Mouse (Mus musculus): ENCODE results near the gene Dyrk3.

Dyrk3 gene

GRCm38 (mm10) chr1:131107575-131108308 is 30.4 kb downstream of the Dyrk3 start:
- DNase-seq: peak; percentile 57

DNA sequence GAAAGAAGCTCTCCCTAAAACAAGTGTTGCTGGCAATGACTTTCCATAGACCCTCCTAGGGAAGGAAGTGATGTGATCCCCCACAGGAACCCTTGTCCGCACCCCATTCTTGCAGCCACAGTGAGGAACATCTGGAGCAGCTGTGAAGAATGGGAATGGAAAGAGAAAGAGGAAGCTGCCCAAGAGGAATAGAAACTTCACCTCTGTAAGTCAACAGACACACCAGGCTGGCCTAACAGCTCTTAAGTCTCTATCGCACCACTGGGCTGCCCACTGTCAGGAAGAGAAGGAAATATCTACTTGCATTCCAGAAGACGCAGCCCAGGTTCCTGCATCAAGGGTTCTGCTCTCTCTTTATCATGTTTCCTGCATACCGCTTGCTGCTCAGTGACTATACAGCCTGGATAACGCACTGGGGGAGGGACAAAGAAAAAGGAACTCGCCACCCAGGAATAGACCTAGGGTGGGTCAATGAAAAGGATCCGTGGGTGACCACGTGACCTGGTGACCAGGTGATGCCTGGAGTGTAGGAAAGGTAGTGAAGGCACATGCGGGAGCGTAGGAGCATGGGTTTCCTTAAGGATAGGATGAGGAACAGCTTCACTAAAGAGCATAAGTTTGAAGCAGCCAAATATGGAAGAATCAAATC is 34.2 kb downstream of the Dyrk3 start:
- DNase-seq: no peak

DNA sequence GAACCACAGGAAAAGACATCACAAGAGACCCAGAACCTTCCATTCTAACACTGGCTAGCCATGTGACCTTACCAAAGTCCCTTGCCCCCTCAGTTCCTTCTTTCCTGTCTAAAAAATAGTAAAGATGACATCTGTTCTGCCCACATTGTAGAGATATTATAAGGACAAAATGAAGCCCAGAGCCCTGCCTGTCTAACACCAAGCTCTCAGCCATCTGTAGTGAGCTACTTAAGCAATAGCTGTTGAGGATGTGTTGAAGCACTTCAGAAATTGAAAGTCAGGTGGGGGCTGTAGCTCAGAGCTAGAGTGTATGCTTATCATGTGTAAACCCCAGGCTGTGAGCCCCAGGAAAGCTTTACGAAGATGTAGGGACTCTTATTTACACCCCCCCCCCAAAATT is 37.3 kb downstream of the Dyrk3 start:
- DNase-seq: no peak

DNA sequence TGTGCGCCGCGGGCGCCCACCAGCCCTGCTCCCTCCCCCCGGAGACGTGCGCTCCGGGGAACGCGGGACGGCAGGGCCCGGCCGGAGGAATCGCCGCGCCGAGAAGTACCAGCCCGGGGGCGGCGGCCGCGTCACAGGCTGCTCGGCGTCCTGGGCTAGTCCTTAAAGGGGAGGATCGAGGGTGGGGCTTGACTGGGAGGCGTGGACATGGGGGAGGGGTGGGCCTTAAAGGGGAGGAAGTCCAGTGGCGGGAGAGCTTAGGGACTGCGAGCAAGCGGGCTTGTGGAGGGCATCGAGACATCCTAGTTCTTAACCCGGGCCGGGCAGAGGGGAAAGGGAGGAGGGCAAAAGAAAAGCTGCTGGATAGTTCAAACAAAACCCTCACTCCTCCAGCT is 40.4 kb downstream of the Dyrk3 start, which contains the start of gene Mapkapk2:
Gene Mapkapk2, minus strand, starts transcription at position 127 of the 395 bp plus-strand sequence.
- DNase-seq: peak; percentile 95

GRCm38 (mm10) chr1:131096803-131097699 is 41.1 kb downstream of the Dyrk3 start:
- peak; percentile 69 for DNase-seq

- no peak for DNase-seq
Measured at GRCm38 (mm10) chr1:131096132-131096695, 41.9 kb downstream of the Dyrk3 start.

DNA sequence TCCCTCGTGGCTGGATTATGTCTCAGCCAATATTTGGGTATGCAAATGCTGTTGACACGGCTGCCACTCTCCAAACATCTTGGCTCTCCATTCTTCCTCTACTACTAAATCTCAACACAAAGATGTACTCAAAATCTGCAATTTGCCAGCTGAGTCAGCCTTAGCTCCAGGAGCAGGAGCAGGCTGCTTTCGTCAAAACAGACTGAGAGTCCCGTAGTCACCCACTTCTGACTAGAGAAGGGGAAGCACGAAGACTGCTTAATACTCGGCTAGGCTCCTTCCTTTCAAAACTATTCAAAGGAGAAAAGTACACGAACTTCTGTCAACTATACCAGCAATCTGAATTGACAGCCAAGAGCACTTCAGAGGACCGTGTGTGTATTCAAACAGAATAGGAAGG is 42.6 kb downstream of the Dyrk3 start:
- DNase-seq: no peak

- no peak for DNase-seq
Measured at GRCm38 (mm10) chr1:131093889-131094288, 44.3 kb downstream of the Dyrk3 start.

DNA sequence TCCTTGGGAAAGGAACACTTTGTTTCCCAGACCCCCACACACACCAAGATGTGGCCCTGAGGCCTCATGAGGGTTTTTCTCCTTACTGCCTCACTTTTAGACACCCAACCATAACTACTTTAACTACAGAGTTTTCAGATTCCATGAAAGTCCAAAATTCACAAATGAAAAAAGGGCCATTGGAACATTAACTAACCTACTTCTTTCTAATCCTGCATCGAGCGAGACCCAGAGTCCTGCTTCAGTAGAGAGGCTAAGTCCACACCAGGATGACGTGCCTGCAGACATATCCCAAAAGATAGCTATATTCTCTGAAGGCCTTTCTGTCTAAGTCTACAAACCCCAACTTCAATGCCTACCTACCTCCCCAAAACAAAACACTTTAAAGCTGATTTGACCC is 45.3 kb downstream of the Dyrk3 start:
- DNase-seq: no peak

- no peak for DNase-seq
Measured at GRCm38 (mm10) chr1:131092173-131092572, 46.0 kb downstream of the Dyrk3 start.

DNA sequence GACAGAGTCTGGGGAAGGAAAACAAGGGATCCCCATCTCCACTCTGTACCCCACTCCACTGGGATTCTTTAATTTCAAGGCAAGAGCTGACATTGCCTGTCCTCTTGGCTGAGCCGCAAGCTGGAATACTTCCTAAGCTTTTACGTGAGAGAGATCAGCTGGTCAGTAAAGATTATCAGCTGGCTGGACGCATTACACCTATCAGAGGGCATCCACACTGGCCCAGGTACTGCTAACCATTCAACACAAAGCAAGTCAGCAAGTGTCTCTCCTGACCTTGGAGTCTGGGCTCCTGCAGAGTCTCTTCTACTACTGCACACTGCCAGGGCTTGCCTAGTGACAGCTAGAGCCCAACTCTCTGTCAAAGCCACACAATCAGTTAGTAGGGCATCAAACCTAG is 46.7 kb downstream of the Dyrk3 start:
- DNase-seq: no peak

DNA sequence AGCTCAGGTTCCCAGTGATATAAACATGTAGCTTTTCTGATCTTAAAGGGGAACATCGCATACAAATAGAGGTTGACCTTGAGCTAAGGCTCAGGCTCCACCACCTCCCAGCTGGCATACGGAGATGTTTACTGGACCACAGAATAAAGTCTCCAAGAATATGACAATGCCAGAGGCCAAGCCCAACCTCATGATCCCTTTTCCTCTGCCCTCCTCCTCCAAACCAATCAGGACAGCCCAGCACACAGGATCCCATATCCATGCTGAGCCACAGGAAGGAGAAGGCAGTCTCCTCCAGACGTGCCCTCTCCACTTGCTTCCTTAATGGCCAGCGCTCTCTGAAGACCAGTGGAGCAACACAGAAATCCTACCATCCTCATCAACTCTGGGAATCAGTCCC is 47.3 kb downstream of the Dyrk3 start:
- no peak for DNase-seq

DNA sequence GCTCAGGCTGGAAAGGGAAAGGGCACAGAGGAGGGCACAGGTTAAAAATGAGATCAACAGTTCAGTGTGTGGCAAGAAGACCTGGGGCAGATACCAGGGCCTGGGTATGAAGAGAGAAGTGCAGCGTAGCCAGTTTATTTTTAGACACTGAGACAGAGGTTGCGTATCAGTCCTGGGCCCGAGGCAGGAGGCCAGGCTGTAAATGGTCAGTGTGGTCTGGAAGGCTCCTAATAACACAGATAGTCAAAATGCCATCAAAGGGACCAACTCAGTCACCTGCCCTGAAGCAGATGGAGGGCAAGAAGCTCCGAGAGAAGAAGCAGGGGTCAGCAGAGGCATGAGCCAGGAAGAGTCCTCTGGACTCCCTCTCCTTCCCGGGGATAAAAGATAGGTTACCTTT is 47.9 kb downstream of the Dyrk3 start:
- DNase-seq: no peak

GRCm38 (mm10) chr1:131089525-131090127 is 48.5 kb downstream of the Dyrk3 start:
- DNase-seq: no peak

DNA sequence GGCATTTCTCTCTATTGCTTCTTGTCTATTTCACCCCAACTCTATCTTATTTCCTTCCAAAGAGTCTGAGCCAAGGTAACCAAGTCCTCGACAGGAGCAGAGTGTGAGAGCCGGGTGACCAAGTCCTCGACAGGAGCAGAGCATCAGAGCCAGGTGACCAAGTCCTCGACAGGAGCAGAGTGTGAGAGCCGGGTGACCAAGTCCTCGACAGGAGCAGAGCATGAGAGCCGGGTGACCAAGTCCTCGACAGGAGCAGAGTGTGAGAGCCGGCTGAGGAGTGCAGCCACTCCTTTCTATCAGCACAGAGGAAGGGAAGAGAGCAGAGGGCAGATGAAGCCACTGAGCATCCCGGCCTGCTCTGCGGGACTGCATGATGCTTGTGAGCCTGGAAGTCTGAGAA is 49.6 kb downstream of the Dyrk3 start:
- no peak for DNase-seq

DNA sequence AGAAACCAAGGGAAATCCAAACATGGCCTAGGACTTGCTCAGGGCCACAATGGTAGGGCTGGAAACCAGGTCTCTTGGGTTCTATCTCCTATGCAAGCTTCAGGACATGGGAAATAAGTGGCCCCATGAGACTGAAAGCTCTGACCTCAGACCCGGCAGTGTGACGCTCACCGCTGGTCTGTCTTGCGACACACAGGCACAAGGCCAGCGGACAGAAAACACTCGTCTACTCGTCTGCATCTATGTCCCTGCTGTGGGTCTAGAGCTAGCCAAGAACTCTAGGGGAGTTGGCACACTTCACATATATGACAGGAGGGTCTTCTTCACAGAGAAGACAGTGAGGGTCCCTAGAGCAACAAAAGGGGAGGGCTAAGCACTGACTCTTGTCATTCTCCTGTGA is 51.2 kb downstream of the Dyrk3 start:
- DNase-seq: peak; percentile 71

- DNase-seq: no peak
Measured at GRCm38 (mm10) chr1:131085957-131086739, 52.0 kb downstream of the Dyrk3 start.

- DNase-seq: no peak
Measured at GRCm38 (mm10) chr1:131085272-131085671, 52.9 kb downstream of the Dyrk3 start.

DNA sequence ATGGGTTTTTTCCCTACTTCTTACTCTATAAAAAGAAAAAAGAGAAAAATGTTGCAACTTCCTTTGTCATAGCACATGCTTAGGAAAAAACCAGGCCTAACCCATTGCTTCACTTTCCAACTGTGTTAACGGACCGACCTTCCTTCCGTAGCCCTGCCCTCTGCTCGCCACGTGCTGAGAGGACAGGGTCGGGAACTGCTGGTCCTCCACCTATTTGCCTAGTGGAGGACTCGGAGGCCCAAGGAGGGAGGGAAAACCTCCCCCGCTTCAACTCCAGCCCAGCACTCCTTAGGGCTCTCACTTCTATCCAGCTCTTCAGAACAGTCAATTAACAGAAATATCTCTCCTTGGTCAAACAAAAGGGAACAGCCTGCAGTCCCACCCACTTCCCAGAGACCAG is 53.9 kb downstream of the Dyrk3 start:
- peak; percentile 57 for DNase-seq

GRCm38 (mm10) chr1:131083609-131084008 is 54.5 kb downstream of the Dyrk3 start:
- peak; percentile 59 for DNase-seq

DNA sequence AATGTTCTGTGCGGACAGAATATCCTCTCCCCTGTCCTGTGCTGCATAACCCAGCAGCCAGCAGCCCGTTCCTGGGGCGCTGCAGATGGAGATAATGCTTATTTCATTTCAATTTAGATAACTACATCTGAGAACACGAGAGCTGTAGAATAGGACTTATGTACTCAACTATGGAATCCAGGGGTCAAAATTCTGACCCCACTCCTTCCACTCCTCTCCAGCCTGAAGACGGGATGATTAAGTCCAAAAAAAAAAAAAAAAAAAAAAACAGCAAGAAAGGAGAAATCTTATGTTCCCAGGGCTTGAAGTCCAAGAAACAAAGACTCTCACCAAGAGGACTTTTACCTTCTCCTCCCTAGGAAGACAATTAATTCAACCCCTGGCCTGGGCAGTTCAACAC is 55.0 kb downstream of the Dyrk3 start:
- DNase-seq: no peak

- no peak for DNase-seq
Measured at GRCm38 (mm10) chr1:131080686-131081085, 57.5 kb downstream of the Dyrk3 start.
